Mouse (Mus musculus): ENCODE data around the gene Heatr6. TPM values are rescaled to one million over a fixed set of nuclear protein-coding genes. Genes with fewer than 3 reads are reported as not detected.
A peak's percentile ranks its signal among the peaks of the same experiment; 100 is the strongest.

Gene Heatr6
- polyA plus RNA-seq, 1 experiment from 2014 or later = 14.7 TPM

DNA sequence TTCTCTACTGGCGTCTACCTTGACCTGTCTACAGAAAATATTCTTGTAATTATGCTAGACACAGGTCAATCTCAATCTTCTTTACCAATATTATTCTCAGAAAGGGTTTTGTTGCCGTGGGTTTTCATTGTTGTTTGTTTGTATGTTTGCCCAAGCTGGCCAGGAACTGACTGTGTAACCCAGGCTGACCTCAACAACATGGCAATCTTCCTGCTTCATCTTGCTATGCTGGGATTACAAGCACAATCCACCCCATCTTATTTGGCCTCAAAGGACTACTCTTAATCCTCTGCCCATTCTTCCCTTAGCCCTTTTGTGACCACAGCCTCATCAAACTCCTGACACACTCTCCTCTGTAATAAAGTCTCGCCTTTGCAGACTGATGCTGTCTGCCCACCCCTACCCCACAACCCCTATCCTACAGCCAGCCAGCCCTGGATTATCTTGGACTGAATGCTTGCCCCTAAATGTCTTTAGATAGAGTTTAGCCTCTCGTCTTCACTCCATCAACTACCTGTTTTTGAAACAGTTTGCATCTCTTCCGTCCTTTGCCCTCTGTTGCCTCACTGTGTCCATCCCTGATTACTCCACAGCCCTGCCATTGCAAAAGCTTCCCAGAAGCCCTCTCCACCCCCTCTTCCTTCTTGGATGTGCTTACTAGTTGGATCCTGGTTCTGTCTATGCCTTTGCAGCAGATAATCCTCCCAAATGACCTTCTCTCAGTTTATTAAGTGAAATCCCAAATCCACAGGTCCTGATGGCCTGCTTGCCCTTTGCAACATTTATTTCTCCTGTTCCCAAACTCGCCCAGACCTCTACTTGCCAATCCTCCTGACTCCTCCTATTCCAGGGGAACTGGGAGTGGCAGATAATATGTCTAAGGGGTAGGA lies 5.9 kb upstream of the Heatr6 start:
- H3K27ac ChIP-seq (replicated peaks in 1 of 2; ENCODE audit: control insufficient read depth in 1 of 2, insufficient read depth in 1 of 2, low read depth in 2 of 2, low read length in 2 of 2) = no peak overlapping the region
- no peak overlapping the region for H3K4me2 ChIP-seq (ENCODE audit: low read length)
- no peak for ATAC-seq (ENCODE audit: insufficient number of reproducible peaks, insufficient read depth, low FRiP score, low read depth)
- 52% methylated on average over 6 of the region's 6 CpGs for WGBS
- no peaks in the 10 kb centered on the region for H3K36me3 ChIP-seq (ENCODE audit: control insufficient read depth, insufficient read depth, low read length)
- H3K9me3 ChIP-seq (ENCODE audit: control insufficient read depth, low read length) = no peaks in the 10 kb centered on the region
- no peak overlapping the region for H3K4me3 ChIP-seq (ENCODE audit: control insufficient read depth in 1 of 2, insufficient read depth in 1 of 2, low read depth in 1 of 2, low read length in 2 of 2)
- H3K4me1 ChIP-seq (ENCODE audit: control insufficient read depth in 2 of 2, insufficient read depth in 2 of 2, low read length in 2 of 2) = no peaks in the 10 kb centered on the region
- no peak overlapping the region for H3K9ac ChIP-seq (ENCODE audit: low read length)
- peaks cover 63% of the 10 kb centered on the region for H3K27me3 ChIP-seq (ENCODE audit: control insufficient read depth, insufficient read depth, low read length)

GRCm38 (mm10) chr11:83754227-83754626 lies 731 bp downstream of the Heatr6 start:
- no peak for ATAC-seq (ENCODE audit: insufficient number of reproducible peaks, insufficient read depth, low FRiP score, low read depth)
- Histone ChIP-seq H3K27me3 (ENCODE audit: control insufficient read depth, insufficient read depth, low read length) (peaks cover 17% of the 10 kb centered on the region), H3K27ac (replicated peaks in 1 of 2; ENCODE audit: control insufficient read depth in 1 of 2, insufficient read depth in 1 of 2, low read depth in 2 of 2, low read length in 2 of 2) (peak overlapping the region; percentile 63 to 70; a peak in 1 of 4 replicates)

DNA sequence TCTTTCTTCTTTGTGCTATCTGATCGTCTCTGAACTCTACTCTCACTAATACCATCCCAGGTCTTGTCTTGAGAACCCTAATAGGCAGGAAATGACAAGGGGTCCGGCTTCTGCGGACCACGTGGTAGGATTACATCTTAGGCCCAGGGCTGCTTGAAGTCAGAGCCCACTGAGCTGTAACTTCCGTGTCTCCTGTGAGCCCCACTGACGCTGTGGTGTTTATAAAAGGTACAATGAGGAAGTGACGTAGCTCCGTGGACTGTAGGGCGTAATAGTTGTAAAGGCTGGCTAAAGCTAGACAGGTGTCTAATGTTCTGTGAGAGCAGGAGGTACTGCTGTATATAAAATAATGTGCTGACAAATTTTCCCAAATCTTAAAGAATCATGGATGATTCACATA lies 13.8 kb downstream of the Heatr6 start:
- WGBS = 93% methylated on average over 9 of the region's 9 CpGs
- Histone ChIP-seq H3K4me3 (ENCODE audit: control insufficient read depth in 1 of 2, insufficient read depth in 1 of 2, low read depth in 1 of 2, low read length in 2 of 2) (no peak overlapping the region), H3K4me2 (ENCODE audit: low read length) (no peak overlapping the region)

More at GRCm38 (mm10) chr11:83754227-83754626, 731 bp downstream of the Heatr6 start:
- Histone ChIP-seq H3K4me1 (ENCODE audit: control insufficient read depth in 2 of 2, insufficient read depth in 2 of 2, low read length in 2 of 2) (peaks cover 3 to 9% of the 10 kb centered on the region in 2 experiments), H3K4me3 (ENCODE audit: control insufficient read depth in 1 of 2, insufficient read depth in 1 of 2, low read depth in 1 of 2, low read length in 2 of 2) (peak overlapping the region; percentile 79 to 89), H3K9ac (ENCODE audit: low read length) (peak overlapping the region; percentile 83), H3K36me3 (ENCODE audit: control insufficient read depth, insufficient read depth, low read length) (peaks cover 31% of the 10 kb centered on the region), H3K9me3 (ENCODE audit: control insufficient read depth, low read length) (no peaks in the 10 kb centered on the region), H3K4me2 (ENCODE audit: low read length) (peak overlapping the region; percentile 70)
- 15% methylated on average over 8 of the region's 8 CpGs for WGBS

GRCm38 (mm10) chr11:83768976-83769375 lies 15.5 kb downstream of the Heatr6 start:
- Histone ChIP-seq H3K4me1 (ENCODE audit: control insufficient read depth in 2 of 2, insufficient read depth in 2 of 2, low read length in 2 of 2) (no peaks in the 10 kb centered on the region), H3K9me3 (ENCODE audit: control insufficient read depth, low read length) (no peaks in the 10 kb centered on the region), H3K4me3 (ENCODE audit: control insufficient read depth in 1 of 2, insufficient read depth in 1 of 2, low read depth in 1 of 2, low read length in 2 of 2) (no peak overlapping the region), H3K27ac (replicated peaks in 1 of 2; ENCODE audit: control insufficient read depth in 1 of 2, insufficient read depth in 1 of 2, low read depth in 2 of 2, low read length in 2 of 2) (no peak overlapping the region), H3K27me3 (ENCODE audit: control insufficient read depth, insufficient read depth, low read length) (no peaks in the 10 kb centered on the region), H3K4me2 (ENCODE audit: low read length) (no peak overlapping the region), H3K36me3 (ENCODE audit: control insufficient read depth, insufficient read depth, low read length) (peaks cover 98% of the 10 kb centered on the region), H3K9ac (ENCODE audit: low read length) (no peak overlapping the region)
- WGBS = 92% methylated on average over 4 of the region's 4 CpGs
- ATAC-seq (ENCODE audit: insufficient number of reproducible peaks, insufficient read depth, low FRiP score, low read depth) = no peak

More for the DNA sequence above, 13.8 kb downstream of the Heatr6 start:
- Histone ChIP-seq H3K9me3 (ENCODE audit: control insufficient read depth, low read length) (0 out of 2 replicates have a peak, but pooled peaks cover 2% of the 10 kb centered on the region), H3K9ac (ENCODE audit: low read length) (no peak overlapping the region), H3K36me3 (ENCODE audit: control insufficient read depth, insufficient read depth, low read length) (peaks cover 98% of the 10 kb centered on the region), H3K27ac (replicated peaks in 1 of 2; ENCODE audit: control insufficient read depth in 1 of 2, insufficient read depth in 1 of 2, low read depth in 2 of 2, low read length in 2 of 2) (no peak overlapping the region), H3K4me1 (ENCODE audit: control insufficient read depth in 2 of 2, insufficient read depth in 2 of 2, low read length in 2 of 2) (no peaks in the 10 kb centered on the region), H3K27me3 (ENCODE audit: control insufficient read depth, insufficient read depth, low read length) (no peaks in the 10 kb centered on the region)
- no peak for ATAC-seq (ENCODE audit: insufficient number of reproducible peaks, insufficient read depth, low FRiP score, low read depth)

DNA sequence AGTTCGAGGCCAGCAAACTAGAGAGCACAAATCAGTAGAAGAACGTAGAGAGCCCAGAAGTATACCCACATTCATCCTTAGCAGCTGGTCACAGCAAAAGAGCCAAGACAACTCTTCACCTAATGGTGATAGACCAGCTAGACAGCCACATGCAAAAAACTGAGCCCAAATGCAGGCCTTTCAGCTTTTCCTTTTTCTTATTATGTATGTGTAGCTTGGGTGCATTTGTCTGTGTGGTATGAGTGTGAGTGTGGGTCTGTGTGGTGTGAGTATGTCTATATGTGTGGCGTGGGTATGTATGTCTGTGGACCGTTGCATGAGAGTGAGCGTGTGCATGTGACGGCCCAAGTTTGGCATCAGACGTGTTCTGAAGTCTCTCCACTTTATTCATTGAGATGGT lies 17.5 kb downstream of the Heatr6 start:
- Histone ChIP-seq H3K4me3 (ENCODE audit: control insufficient read depth in 1 of 2, insufficient read depth in 1 of 2, low read depth in 1 of 2, low read length in 2 of 2) (no peak overlapping the region), H3K4me2 (ENCODE audit: low read length) (no peak overlapping the region), H3K9me3 (ENCODE audit: control insufficient read depth, low read length) (no peaks in the 10 kb centered on the region), H3K4me1 (ENCODE audit: control insufficient read depth in 2 of 2, insufficient read depth in 2 of 2, low read length in 2 of 2) (no peaks in the 10 kb centered on the region), H3K9ac (ENCODE audit: low read length) (no peak overlapping the region), H3K27ac (replicated peaks in 1 of 2; ENCODE audit: control insufficient read depth in 1 of 2, insufficient read depth in 1 of 2, low read depth in 2 of 2, low read length in 2 of 2) (no peak overlapping the region), H3K27me3 (ENCODE audit: control insufficient read depth, insufficient read depth, low read length) (no peaks in the 10 kb centered on the region), H3K36me3 (ENCODE audit: control insufficient read depth, insufficient read depth, low read length) (peaks cover 96% of the 10 kb centered on the region)
- WGBS = 93% methylated on average over 7 of the region's 7 CpGs
- no peak for ATAC-seq (ENCODE audit: insufficient number of reproducible peaks, insufficient read depth, low FRiP score, low read depth)

DNA sequence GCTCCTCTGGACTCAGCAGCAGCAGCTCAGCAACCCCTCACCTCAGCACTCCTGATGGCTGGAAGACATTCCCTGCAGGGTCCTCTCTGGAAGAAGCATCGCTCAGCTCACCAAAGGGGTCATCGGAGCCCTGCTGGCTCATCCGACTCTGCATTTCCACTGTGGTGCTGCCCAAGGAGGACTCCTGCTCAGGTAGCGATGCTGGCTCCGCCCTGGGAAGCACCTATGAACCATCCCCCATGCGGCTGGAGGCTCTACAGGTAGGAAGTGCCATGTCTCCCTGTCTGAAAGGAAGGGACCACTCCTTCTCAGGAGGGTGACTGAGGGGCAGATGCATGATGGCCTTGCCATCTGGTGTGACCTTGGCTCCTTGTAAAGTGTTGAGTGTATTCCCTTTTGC lies 18.8 kb downstream of the Heatr6 start:
- no peaks in the 10 kb centered on the region for H3K4me1 ChIP-seq (ENCODE audit: control insufficient read depth in 2 of 2, insufficient read depth in 2 of 2, low read length in 2 of 2)
- ATAC-seq (ENCODE audit: insufficient number of reproducible peaks, insufficient read depth, low FRiP score, low read depth) = no peak
- no peak overlapping the region for H3K27ac ChIP-seq (replicated peaks in 1 of 2; ENCODE audit: control insufficient read depth in 1 of 2, insufficient read depth in 1 of 2, low read depth in 2 of 2, low read length in 2 of 2)
- no peaks in the 10 kb centered on the region for H3K9me3 ChIP-seq (ENCODE audit: control insufficient read depth, low read length)
- peaks cover 96% of the 10 kb centered on the region for H3K36me3 ChIP-seq (ENCODE audit: control insufficient read depth, insufficient read depth, low read length)
- H3K4me3 ChIP-seq (ENCODE audit: control insufficient read depth in 1 of 2, insufficient read depth in 1 of 2, low read depth in 1 of 2, low read length in 2 of 2) = no peak overlapping the region
- H3K9ac ChIP-seq (ENCODE audit: low read length) = no peak overlapping the region
- no peaks in the 10 kb centered on the region for H3K27me3 ChIP-seq (ENCODE audit: control insufficient read depth, insufficient read depth, low read length)
- no peak overlapping the region for H3K4me2 ChIP-seq (ENCODE audit: low read length)
- WGBS = 91% methylated on average over 6 of the region's 6 CpGs

DNA sequence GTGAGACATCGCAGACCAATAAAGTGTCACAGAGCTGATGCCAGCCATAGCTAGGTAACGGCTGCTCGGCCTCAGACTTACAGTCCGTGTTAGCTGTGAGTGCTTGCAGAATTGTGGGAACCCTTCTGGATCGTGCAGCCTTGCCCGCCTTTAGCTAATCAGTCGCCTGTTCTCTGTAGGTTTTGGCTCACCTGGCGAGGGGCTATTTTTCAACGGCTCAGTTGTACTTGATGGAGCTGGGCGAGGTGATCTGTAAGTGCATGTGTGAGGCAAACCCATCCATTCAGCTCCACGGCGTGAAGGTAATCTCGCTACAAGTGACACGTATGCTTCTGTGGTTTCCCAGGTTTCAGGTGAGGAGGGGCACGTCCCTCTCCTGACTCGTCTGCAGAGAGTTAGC lies 20.2 kb downstream of the Heatr6 start:
- WGBS = 91% methylated on average over 16 of the region's 16 CpGs
- Histone ChIP-seq H3K4me3 (ENCODE audit: control insufficient read depth in 1 of 2, insufficient read depth in 1 of 2, low read depth in 1 of 2, low read length in 2 of 2) (no peak overlapping the region), H3K4me1 (ENCODE audit: control insufficient read depth in 2 of 2, insufficient read depth in 2 of 2, low read length in 2 of 2) (no peaks in the 10 kb centered on the region), H3K36me3 (ENCODE audit: control insufficient read depth, insufficient read depth, low read length) (peaks cover 95% of the 10 kb centered on the region), H3K27me3 (ENCODE audit: control insufficient read depth, insufficient read depth, low read length) (no peaks in the 10 kb centered on the region), H3K9me3 (ENCODE audit: control insufficient read depth, low read length) (no peaks in the 10 kb centered on the region), H3K9ac (ENCODE audit: low read length) (no peak overlapping the region), H3K4me2 (ENCODE audit: low read length) (no peak overlapping the region), H3K27ac (replicated peaks in 1 of 2; ENCODE audit: control insufficient read depth in 1 of 2, insufficient read depth in 1 of 2, low read depth in 2 of 2, low read length in 2 of 2) (no peak overlapping the region)
- no peak for ATAC-seq (ENCODE audit: insufficient number of reproducible peaks, insufficient read depth, low FRiP score, low read depth)
